Mouse (Mus musculus) cerebellum, adult 11-12 months (tissue): Measurements from ENCODE around the gene Hist2h2aa2.
"Not testable (repeated sequence)": the region's sequence is repeated elsewhere in the genome, so short reads cannot be mapped to it uniquely, and the experiment has no call there.

Source experiments
- DNase-seq: peaks from one replicate; pipeline ENCODE4 v3.0.0; 2022

Hist2h2aa2 gene

GRCm38 (mm10) chr3:96239949-96240798 is at the start of gene Hist2h2aa2:
Hist2h2aa2 (minus strand) TSS chr3:96240276.
- peak; percentile 96 for DNase-seq

- no peak for DNase-seq
These were observed 49.1 kb upstream of the Hist2h2aa2 start for GRCm38 (mm10) chr3:96289201-96289600.

- DNase-seq: not testable (repeated sequence)
These were observed 47.3 kb upstream of the Hist2h2aa2 start for GRCm38 (mm10) chr3:96287334-96287733.

GRCm38 (mm10) chr3:96284457-96284856 is 44.4 kb upstream of the Hist2h2aa2 start:
- no peak for DNase-seq

GRCm38 (mm10) chr3:96280660-96281059 is 40.6 kb upstream of the Hist2h2aa2 start:
- no peak for DNase-seq

- peak; percentile 91 for DNase-seq
These were observed 37.9 kb upstream of the Hist2h2aa2 start for GRCm38 (mm10) chr3:96277800-96278624.

GRCm38 (mm10) chr3:96277428-96277799 is 37.3 kb upstream of the Hist2h2aa2 start:
- no peak for DNase-seq

- no peak for DNase-seq
These were observed 33.8 kb upstream of the Hist2h2aa2 start for GRCm38 (mm10) chr3:96273591-96274465.

- DNase-seq: peak; percentile 96
These were observed 29.7 kb upstream of the Hist2h2aa2 start, which contains the start of gene Hist2h2bb for GRCm38 (mm10) chr3:96269511-96270474. Hist2h2bb (plus strand) TSS chr3:96269752.

- peak; percentile 68 for DNase-seq
These were observed 28.8 kb upstream of the Hist2h2aa2 start for GRCm38 (mm10) chr3:96268776-96269378.

- peak; percentile 85 for DNase-seq
These were observed 28.1 kb upstream of the Hist2h2aa2 start, which contains the start of gene Hist2h3b for GRCm38 (mm10) chr3:96268051-96268775. Hist2h3b (plus strand) TSS chr3:96268654.

GRCm38 (mm10) chr3:96267541-96267940 is 27.5 kb upstream of the Hist2h2aa2 start:
- DNase-seq: no peak

GRCm38 (mm10) chr3:96266132-96266710 is 26.1 kb upstream of the Hist2h2aa2 start:
- no peak for DNase-seq

GRCm38 (mm10) chr3:96264404-96264949 is 24.4 kb upstream of the Hist2h2aa2 start:
- peak; percentile 32 for DNase-seq

- peak; percentile 58 for DNase-seq
These were observed 23.7 kb upstream of the Hist2h2aa2 start for GRCm38 (mm10) chr3:96263558-96264403.

- DNase-seq: peak; percentile 97
These were observed 23.0 kb upstream of the Hist2h2aa2 start, which contains the start of gene Hist2h4 for GRCm38 (mm10) chr3:96262979-96263550. Hist2h4 (minus strand) TSS chr3:96263311.

GRCm38 (mm10) chr3:96262216-96262875 is 22.3 kb upstream of the Hist2h2aa2 start:
- DNase-seq: peak; percentile 95
